Mouse (Mus musculus): ENCODE data around the gene Sptbn2. TPM values are rescaled to one million over a fixed set of nuclear protein-coding genes. Genes with fewer than 3 reads are reported as not detected.

Gene Sptbn2
- polyA plus RNA-seq, 1 experiment from 2014 or later: 26.1 TPM

DNA sequence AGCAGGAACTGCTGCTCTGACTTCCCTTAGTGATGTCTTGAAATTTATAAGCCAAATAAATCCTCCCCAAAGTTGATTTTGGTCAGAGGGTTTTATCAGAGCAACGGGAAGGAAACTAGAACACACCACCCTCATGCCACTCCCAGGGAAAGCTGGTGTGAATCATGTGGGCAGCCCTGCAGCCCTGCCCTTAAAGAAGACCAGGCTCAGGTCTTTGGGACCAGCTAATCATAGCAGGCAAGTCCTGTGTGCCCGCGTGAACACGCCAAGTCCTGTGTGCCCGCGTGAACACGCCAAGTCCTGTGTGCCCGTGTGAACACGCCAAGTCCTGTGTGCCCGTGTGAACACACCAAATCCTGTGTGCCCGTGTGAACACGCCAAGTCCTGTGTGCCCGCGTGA is 5.8 kb downstream of the Sptbn2 start:
- Histone ChIP-seq H3K4me3 (ENCODE audit: low read depth, low read length) (no peak overlapping the region), H3K27ac (ENCODE audit: low read depth, low read length) (no peak overlapping the region), H3K9me3 (ENCODE audit: control insufficient read depth, low read length) (no peaks in the 10 kb centered on the region), H3K4me2 (ENCODE audit: low read depth) (no peak overlapping the region), H3K36me3 (ENCODE audit: control insufficient read depth, insufficient read depth, low read length) (no peaks in the 10 kb centered on the region), H3K4me1 (ENCODE audit: control insufficient read depth, insufficient read depth, low read length) (peaks cover 10% of the 10 kb centered on the region; the same call in 1 of the 2 replicates), H3K27me3 (ENCODE audit: control insufficient read depth, insufficient read depth, low read length) (peaks cover 7% of the 10 kb centered on the region; the same call in 1 of the 2 replicates), H3K9ac (ENCODE audit: low read length) (no peak overlapping the region)
- no peak for ATAC-seq (ENCODE audit: insufficient read depth, low FRiP score, low TSS enrichment)
- no peak for DNase-seq (ENCODE audit: low spot score)
- 96% methylated on average over 14 of the region's 14 CpGs for WGBS

DNA sequence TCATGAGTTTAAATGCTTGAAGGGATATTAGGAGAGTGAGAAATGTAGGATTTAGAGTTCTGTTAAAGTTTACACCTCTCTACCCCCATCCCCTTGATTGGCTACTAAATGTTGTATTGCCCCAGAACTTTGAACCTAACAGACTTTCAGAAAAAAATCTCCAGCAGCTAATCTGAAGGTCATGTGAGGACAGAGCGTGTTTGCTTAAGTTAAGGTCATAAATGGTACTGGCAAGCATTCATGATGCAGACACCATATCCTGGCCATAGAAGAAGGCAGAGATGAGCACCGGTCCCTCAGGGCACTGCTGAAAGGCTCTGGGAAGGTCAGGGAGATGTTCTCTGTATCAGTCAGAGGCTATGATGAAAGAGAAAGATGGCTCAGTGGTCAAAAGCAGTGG is 6.3 kb downstream of the Sptbn2 start:
- Histone ChIP-seq H3K36me3 (ENCODE audit: control insufficient read depth, insufficient read depth, low read length) (no peaks in the 10 kb centered on the region), H3K9me3 (ENCODE audit: control insufficient read depth, low read length) (no peaks in the 10 kb centered on the region), H3K4me3 (ENCODE audit: low read depth, low read length) (no peak overlapping the region), H3K9ac (ENCODE audit: low read length) (no peak overlapping the region), H3K4me1 (ENCODE audit: control insufficient read depth, insufficient read depth, low read length) (peaks cover 10% of the 10 kb centered on the region; the same call in 1 of the 2 replicates), H3K4me2 (ENCODE audit: low read depth) (no peak overlapping the region), H3K27me3 (ENCODE audit: control insufficient read depth, insufficient read depth, low read length) (peaks cover 6% of the 10 kb centered on the region; the same call in 1 of the 2 replicates), H3K27ac (ENCODE audit: low read depth, low read length) (no peak overlapping the region)
- ATAC-seq (ENCODE audit: insufficient read depth, low FRiP score, low TSS enrichment) (no peak), DNase-seq (ENCODE audit: low spot score) (no peak)
- WGBS: 90% methylated on average over 2 of the region's 2 CpGs

DNA sequence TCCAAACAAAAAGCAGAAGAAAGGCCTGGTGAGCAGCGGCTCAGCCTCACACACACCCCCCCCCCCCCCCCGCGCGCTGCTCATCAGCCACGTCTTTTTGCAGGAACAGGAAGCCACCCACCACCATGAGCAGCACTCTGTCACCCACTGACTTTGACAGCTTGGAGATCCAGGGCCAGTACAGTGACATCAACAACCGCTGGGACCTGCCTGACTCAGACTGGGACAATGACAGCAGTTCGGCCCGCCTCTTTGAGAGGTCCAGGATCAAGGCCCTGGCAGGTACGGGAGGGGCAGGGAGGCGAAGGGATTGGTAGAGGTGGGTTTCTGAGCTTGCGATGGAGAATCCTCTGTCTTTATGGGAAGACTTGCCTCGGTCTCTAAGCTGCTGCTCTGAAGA is 7.7 kb downstream of the Sptbn2 start:
- Histone ChIP-seq H3K4me1 (ENCODE audit: control insufficient read depth, insufficient read depth, low read length) (peaks cover 4% of the 10 kb centered on the region; the same call in 1 of the 2 replicates), H3K27me3 (ENCODE audit: control insufficient read depth, insufficient read depth, low read length) (no peaks in the 10 kb centered on the region), H3K4me2 (ENCODE audit: low read depth) (no peak overlapping the region), H3K4me3 (ENCODE audit: low read depth, low read length) (no peak overlapping the region), H3K9me3 (ENCODE audit: control insufficient read depth, low read length) (no peaks in the 10 kb centered on the region), H3K9ac (ENCODE audit: low read length) (no peak overlapping the region), H3K27ac (ENCODE audit: low read depth, low read length) (no peak overlapping the region), H3K36me3 (ENCODE audit: control insufficient read depth, insufficient read depth, low read length) (no peaks in the 10 kb centered on the region)
- DNase-seq (ENCODE audit: low spot score) (no peak), ATAC-seq (ENCODE audit: insufficient read depth, low FRiP score, low TSS enrichment) (no peak)
- 33% methylated on average over 10 of the region's 12 CpGs for WGBS

DNA sequence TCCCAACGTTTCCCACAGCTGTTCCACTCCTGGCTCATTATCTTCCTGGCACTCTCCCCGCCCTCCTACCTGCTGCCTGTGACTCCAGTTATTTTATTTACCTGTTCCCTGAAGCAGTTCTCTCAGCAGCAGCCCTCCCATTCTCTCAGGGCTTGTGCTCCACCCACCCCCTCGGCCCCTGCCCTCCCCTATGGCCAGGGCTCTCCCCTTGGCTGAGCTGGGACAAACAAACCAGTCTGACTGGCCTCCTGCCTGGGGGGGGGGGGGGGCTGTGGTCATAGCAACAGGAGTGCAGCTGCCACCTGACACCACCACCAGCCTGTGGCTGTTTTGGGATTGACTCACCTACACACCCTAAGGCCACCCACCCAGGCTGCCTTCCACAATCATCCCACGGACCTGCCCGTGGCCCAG is 8.4 kb downstream of the Sptbn2 start:
- no peak for ATAC-seq (ENCODE audit: insufficient read depth, low FRiP score, low TSS enrichment)
- no peak overlapping the region for H3K27ac ChIP-seq (ENCODE audit: low read depth, low read length)
- H3K4me1 ChIP-seq (ENCODE audit: control insufficient read depth, insufficient read depth, low read length): no peaks in the 10 kb centered on the region; the same call in 1 of the 2 replicates
- no peak overlapping the region for H3K4me3 ChIP-seq (ENCODE audit: low read depth, low read length)
- no peaks in the 10 kb centered on the region for H3K27me3 ChIP-seq (ENCODE audit: control insufficient read depth, insufficient read depth, low read length)
- no peak overlapping the region for H3K9ac ChIP-seq (ENCODE audit: low read length)
- H3K36me3 ChIP-seq (ENCODE audit: control insufficient read depth, insufficient read depth, low read length): no peaks in the 10 kb centered on the region
- H3K9me3 ChIP-seq (ENCODE audit: control insufficient read depth, low read length): no peaks in the 10 kb centered on the region
- no peak overlapping the region for H3K4me2 ChIP-seq (ENCODE audit: low read depth)
- no peak for DNase-seq (ENCODE audit: low spot score)
- WGBS: 27% methylated on average over 5 of the region's 5 CpGs

DNA sequence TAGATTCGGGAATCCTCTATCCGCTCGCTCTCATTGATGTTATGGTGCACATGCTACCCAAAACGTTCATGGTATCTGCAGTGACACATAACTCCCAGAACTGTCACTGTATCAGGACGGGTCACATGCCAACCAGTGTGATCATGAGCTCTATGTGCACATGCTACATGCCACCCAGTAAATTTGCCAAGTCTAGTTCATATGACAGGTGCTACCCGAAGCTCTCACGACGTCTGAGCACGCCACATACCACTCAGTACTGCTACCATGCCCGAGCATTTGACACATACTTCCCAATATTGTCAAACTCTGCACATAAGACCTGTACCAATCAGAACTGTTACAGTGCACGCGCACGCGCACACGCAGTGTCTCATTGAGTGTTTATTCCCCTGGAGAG is 9.1 kb downstream of the Sptbn2 start:
- no peaks in the 10 kb centered on the region for H3K36me3 ChIP-seq (ENCODE audit: control insufficient read depth, insufficient read depth, low read length)
- WGBS: 84% methylated on average over 15 of the region's 15 CpGs
- H3K4me3 ChIP-seq (ENCODE audit: low read depth, low read length): no peak overlapping the region
- no peaks in the 10 kb centered on the region; the same call in 1 of the 2 replicates for H3K4me1 ChIP-seq (ENCODE audit: control insufficient read depth, insufficient read depth, low read length)
- H3K4me2 ChIP-seq (ENCODE audit: low read depth): no peak overlapping the region
- ATAC-seq (ENCODE audit: insufficient read depth, low FRiP score, low TSS enrichment) (no peak), DNase-seq (ENCODE audit: low spot score) (no peak)
- no peak overlapping the region for H3K9ac ChIP-seq (ENCODE audit: low read length)
- H3K27me3 ChIP-seq (ENCODE audit: control insufficient read depth, insufficient read depth, low read length): no peaks in the 10 kb centered on the region
- no peak overlapping the region for H3K27ac ChIP-seq (ENCODE audit: low read depth, low read length)
- no peaks in the 10 kb centered on the region for H3K9me3 ChIP-seq (ENCODE audit: control insufficient read depth, low read length)

DNA sequence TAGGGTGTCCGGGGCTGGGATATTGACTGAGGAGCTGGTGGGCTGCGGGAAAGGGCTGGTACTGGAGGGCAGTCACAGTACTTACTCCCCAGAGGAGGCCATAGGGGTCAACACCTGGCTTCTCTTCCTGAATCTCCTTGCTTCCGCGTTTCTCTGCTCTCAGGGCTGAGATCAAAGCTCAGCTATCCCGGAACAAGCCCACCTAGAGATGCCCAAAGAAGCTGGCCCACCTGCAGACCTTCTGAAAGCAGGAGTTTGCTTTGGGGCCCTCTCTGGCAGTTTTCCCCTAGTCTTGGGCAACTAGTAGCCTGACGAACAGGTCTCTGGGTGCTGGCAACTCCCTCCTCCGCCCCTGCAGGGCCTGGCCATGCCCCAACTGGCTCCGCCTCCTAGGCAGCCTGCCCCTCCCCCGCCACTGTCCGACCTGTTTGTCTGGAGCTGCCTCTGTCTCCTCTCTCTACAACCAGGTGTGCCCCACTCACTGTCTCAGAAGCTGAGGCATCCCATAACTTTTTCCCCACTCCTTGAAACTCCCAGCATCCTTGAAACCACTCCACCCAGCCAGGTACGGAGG is 9.8 kb downstream of the Sptbn2 start:
- H3K9ac ChIP-seq (ENCODE audit: low read length): no peak overlapping the region
- no peak overlapping the region for H3K27ac ChIP-seq (ENCODE audit: low read depth, low read length)
- H3K27me3 ChIP-seq (ENCODE audit: control insufficient read depth, insufficient read depth, low read length): no peaks in the 10 kb centered on the region
- no peaks in the 10 kb centered on the region for H3K9me3 ChIP-seq (ENCODE audit: control insufficient read depth, low read length)
- no peaks in the 10 kb centered on the region for H3K36me3 ChIP-seq (ENCODE audit: control insufficient read depth, insufficient read depth, low read length)
- no peaks in the 10 kb centered on the region; the same call in 1 of the 2 replicates for H3K4me1 ChIP-seq (ENCODE audit: control insufficient read depth, insufficient read depth, low read length)
- WGBS: 14% methylated on average over 11 of the region's 11 CpGs
- DNase-seq (ENCODE audit: low spot score) (no peak), ATAC-seq (ENCODE audit: insufficient read depth, low FRiP score, low TSS enrichment) (no peak)
- no peak overlapping the region for H3K4me3 ChIP-seq (ENCODE audit: low read depth, low read length)
- H3K4me2 ChIP-seq (ENCODE audit: low read depth): no peak overlapping the region

DNA sequence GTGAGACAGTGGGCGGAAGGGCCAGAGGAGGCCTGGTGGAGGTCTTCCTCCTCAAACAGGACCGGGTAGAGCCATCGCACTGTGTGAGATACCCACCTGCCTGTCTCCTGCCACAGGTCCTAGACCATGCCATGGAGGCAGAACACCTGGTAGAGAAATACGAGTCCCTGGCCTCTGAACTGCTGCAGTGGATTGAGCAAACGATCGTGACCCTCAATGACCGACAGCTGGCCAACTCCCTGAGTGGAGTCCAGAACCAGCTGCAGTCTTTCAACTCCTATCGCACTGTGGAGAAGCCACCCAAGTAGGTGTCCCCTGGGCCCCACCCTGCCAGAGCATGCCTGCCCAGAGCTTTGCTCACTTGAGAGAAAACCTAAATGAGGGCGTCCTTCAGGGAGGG is 18.2 kb downstream of the Sptbn2 start:
- ATAC-seq (ENCODE audit: insufficient read depth, low FRiP score, low TSS enrichment): no peak
- 86% methylated on average over 9 of the region's 9 CpGs for WGBS
- H3K27ac ChIP-seq (ENCODE audit: low read depth, low read length): no peak overlapping the region
- H3K9ac ChIP-seq (ENCODE audit: low read length): no peak overlapping the region
- H3K4me3 ChIP-seq (ENCODE audit: low read depth, low read length): no peak overlapping the region
- no peak for DNase-seq (ENCODE audit: low spot score)
- no peaks in the 10 kb centered on the region for H3K9me3 ChIP-seq (ENCODE audit: control insufficient read depth, low read length)
- H3K4me1 ChIP-seq (ENCODE audit: control insufficient read depth, insufficient read depth, low read length): no peaks in the 10 kb centered on the region
- no peaks in the 10 kb centered on the region for H3K27me3 ChIP-seq (ENCODE audit: control insufficient read depth, insufficient read depth, low read length)
- H3K4me2 ChIP-seq (ENCODE audit: low read depth): no peak overlapping the region
- H3K36me3 ChIP-seq (ENCODE audit: control insufficient read depth, insufficient read depth, low read length): peaks cover 7% of the 10 kb centered on the region

DNA sequence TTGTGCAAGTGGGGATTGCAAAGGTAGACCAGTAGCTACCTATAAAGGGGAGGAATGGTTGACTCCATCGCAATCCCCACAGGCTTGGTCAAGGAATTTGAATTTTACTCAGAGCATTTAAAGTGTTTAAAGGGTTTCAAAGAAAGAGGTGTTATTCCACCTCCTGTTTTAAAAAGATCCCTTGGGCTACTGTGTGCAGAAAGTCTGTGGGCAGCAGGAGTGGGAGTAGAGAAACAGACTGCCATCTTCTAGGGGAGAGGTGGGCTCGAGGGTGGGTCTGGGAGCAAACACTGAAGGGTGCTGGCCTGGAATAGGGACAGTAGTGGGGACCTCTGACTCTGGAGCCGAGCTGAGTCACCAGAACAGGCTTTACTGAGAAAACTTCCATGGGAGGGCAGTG is 22.1 kb downstream of the Sptbn2 start:
- ATAC-seq (ENCODE audit: insufficient read depth, low FRiP score, low TSS enrichment) (no peak), DNase-seq (ENCODE audit: low spot score) (no peak)
- H3K27me3 ChIP-seq (ENCODE audit: control insufficient read depth, insufficient read depth, low read length): no peaks in the 10 kb centered on the region
- no peak overlapping the region for H3K27ac ChIP-seq (ENCODE audit: low read depth, low read length)
- no peaks in the 10 kb centered on the region for H3K4me1 ChIP-seq (ENCODE audit: control insufficient read depth, insufficient read depth, low read length)
- H3K4me2 ChIP-seq (ENCODE audit: low read depth): no peak overlapping the region
- 83% methylated on average over 3 of the region's 3 CpGs for WGBS
- H3K9me3 ChIP-seq (ENCODE audit: control insufficient read depth, low read length): no peaks in the 10 kb centered on the region
- peaks cover 16% of the 10 kb centered on the region for H3K36me3 ChIP-seq (ENCODE audit: control insufficient read depth, insufficient read depth, low read length)
- no peak overlapping the region for H3K9ac ChIP-seq (ENCODE audit: low read length)
- H3K4me3 ChIP-seq (ENCODE audit: low read depth, low read length): no peak overlapping the region

DNA sequence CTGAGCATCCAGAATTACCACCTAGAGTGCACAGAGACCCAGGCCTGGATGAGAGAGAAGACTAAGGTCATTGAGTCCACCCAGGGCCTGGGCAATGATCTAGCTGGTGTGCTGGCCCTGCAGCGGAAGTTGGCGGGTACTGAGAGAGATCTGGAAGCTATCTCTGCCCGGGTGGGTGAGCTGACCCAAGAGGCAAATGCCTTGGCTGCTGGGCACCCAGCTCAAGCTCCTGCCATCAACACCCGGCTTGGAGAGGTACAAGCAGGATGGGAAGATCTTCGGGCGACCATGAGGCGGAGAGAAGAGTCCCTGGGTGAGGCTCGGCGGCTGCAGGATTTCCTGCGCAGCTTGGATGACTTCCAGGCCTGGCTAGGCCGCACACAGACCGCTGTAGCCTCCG is 26.9 kb downstream of the Sptbn2 start:
- Histone ChIP-seq H3K36me3 (ENCODE audit: control insufficient read depth, insufficient read depth, low read length) (peaks cover 13% of the 10 kb centered on the region), H3K9ac (ENCODE audit: low read length) (no peak overlapping the region), H3K4me2 (ENCODE audit: low read depth) (no peak overlapping the region), H3K4me1 (ENCODE audit: control insufficient read depth, insufficient read depth, low read length) (no peaks in the 10 kb centered on the region), H3K9me3 (ENCODE audit: control insufficient read depth, low read length) (no peaks in the 10 kb centered on the region), H3K27me3 (ENCODE audit: control insufficient read depth, insufficient read depth, low read length) (no peaks in the 10 kb centered on the region), H3K27ac (ENCODE audit: low read depth, low read length) (no peak overlapping the region), H3K4me3 (ENCODE audit: low read depth, low read length) (no peak overlapping the region)
- DNase-seq (ENCODE audit: low spot score) (no peak), ATAC-seq (ENCODE audit: insufficient read depth, low FRiP score, low TSS enrichment) (no peak)
- WGBS: 92% methylated on average over 13 of the region's 13 CpGs
